Mouse (Mus musculus): Measurements from ENCODE around the gene Prkab2. TPM values are rescaled to one million over a fixed set of nuclear protein-coding genes. Genes with fewer than 3 reads are reported as not detected.

Gene Prkab2
- polyA plus RNA-seq, 1 experiment from 2014 or later, result 5.1 TPM

DNA sequence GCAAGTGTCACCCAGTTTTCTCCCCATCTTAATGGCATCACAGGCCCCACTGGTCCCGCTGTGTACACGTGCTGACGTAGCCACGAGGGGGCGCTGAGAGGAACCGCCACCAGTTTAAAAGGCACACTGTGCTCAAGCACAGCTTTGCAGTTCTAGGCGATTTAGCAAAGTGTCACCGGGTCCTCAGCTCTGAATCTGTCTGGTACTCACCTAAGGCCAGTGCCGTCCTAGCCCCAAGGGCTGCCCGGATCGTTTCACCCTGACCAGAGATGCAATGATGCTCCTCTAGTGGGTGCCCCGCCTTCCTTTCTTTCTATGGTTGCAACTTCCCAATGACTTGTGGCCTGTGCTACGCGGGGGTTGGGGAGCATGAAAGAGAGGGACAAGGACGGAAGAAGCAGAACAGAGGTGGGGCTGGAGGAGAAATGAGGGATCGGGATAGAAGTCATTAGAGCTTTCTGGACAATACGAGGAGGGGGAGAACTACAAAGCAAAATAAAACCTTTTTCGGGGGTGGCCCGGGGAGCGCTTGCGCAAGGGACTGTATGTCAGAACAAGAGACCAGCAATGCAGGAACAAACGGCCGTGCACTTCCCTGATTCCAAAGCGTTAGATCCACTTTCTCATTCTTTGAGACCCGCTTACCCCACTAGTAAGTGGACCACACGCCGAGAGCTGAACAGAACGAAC lies 22.8 kb downstream of the Prkab2 start:
- ATAC-seq (ENCODE audit: borderline replicate concordance, extremely low read depth, low FRiP score, low TSS enrichment), result peak; percentile 64
- Histone ChIP-seq H3K27ac (no peak overlapping the region), H3K4me2 (peak overlapping the region; percentile 88), H3K27me3 (no peaks in the 10 kb centered on the region), H3K36me3 (no peaks in the 10 kb centered on the region), H3K4me1 (peaks cover 32% of the 10 kb centered on the region), H3K4me3 (peak overlapping the region; percentile 41), H3K9me3 (no peaks in the 10 kb centered on the region), H3K9ac (peak overlapping the region; percentile 44; the same call in 1 of the 2 replicates)
- WGBS, result 4% methylated on average over 28 of the region's 28 CpGs

DNA sequence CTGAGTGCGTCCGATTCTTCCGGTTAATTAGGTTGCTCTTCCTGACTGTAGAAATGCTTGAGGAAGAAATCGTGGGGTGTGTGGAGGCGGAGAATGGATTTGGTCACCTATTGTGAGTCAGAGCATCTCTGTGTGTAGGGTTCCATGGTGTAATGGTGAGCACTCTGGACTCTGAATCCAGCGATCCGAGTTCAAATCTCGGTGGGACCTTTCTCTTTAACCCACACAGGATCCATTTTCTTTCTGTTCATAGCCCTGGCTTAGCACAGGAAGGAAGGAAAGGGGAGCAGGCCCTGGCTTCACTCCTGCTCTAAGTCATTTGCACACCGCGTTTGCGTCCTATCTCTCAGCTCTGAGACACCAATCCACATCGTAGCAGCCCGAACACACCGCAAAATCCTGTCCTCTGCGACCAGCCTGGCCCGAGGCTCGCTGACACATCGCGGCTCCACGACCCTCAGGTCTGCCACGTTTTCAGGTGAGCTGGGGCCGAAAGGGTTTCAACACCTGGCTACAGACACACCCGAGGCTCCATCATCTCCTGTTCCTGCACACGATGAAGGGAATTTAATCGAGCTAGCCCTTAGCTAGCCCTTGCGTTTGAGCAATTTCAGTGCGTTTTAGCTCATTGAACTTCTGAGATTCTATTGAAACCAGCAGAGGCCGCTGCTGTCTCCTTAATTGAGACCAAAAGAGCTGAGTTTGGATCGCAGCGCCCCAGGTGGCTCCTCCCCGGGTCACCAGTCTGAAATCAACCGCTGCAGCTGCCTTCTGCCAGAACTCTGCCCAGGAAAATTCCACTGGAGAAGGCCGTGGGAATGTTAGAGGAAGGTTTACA lies 23.5 kb downstream of the Prkab2 start:
- ATAC-seq (ENCODE audit: borderline replicate concordance, extremely low read depth, low FRiP score, low TSS enrichment), result no peak
- Histone ChIP-seq H3K4me1 (peaks cover 32% of the 10 kb centered on the region), H3K9me3 (no peaks in the 10 kb centered on the region), H3K27ac (no peak overlapping the region), H3K4me2 (peak overlapping the region; percentile 88), H3K36me3 (no peaks in the 10 kb centered on the region), H3K9ac (peak overlapping the region; percentile 44), H3K27me3 (no peaks in the 10 kb centered on the region), H3K4me3 (peak overlapping the region; percentile 41)
- WGBS, result 2% methylated on average over 33 of the region's 33 CpGs

DNA sequence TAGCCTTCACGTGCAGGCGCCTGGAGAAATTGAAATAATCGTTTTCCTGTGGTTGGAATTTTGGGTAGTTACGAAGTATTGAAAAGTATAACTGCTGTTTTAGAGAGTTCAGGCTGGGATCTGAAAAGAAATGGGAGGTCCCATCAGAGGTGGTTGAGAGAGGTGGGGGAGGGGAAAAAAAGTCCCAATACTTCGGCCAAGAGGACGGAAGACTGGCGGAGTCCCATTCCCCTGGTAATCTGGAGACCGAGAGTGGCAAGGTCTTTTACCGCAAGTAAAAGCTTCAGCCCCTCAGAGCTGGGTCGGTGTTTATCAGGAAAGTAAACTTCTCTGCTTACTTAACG lies 24.1 kb downstream of the Prkab2 start:
- Histone ChIP-seq H3K27ac (no peak overlapping the region), H3K27me3 (no peaks in the 10 kb centered on the region), H3K9me3 (no peaks in the 10 kb centered on the region), H3K9ac (no peak overlapping the region), H3K4me2 (peak overlapping the region; percentile 88), H3K4me1 (peaks cover 32% of the 10 kb centered on the region), H3K36me3 (no peaks in the 10 kb centered on the region), H3K4me3 (peak overlapping the region; percentile 41)
- WGBS, result 3% methylated on average over 11 of the region's 11 CpGs
- ATAC-seq (ENCODE audit: borderline replicate concordance, extremely low read depth, low FRiP score, low TSS enrichment), result no peak

DNA sequence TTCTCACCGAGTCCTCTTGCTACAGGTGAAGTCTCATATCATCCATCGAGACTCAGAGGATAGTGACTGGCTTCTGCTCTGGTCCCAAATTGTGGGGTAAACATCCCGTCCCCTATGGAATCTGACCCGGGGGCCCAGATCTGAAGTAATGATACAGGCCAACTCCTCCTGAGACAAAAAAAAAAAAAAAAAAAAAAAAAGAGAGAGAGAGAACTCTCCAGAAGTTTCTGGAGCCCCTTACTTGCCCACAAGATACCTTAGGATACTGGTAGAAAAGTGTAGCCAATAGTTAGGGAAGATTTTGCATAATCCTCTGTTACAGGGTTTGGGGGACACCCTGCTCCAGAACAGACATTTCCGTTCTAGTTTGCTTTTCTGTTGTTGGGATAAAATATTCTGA lies 24.6 kb downstream of the Prkab2 start:
- no peak for ATAC-seq (ENCODE audit: borderline replicate concordance, extremely low read depth, low FRiP score, low TSS enrichment)
- Histone ChIP-seq H3K4me3 (peak overlapping the region; percentile 41; the same call in 1 of the 2 replicates), H3K9me3 (no peaks in the 10 kb centered on the region), H3K4me2 (peak overlapping the region; percentile 88), H3K27ac (no peak overlapping the region), H3K36me3 (no peaks in the 10 kb centered on the region), H3K4me1 (peaks cover 32% of the 10 kb centered on the region), H3K27me3 (no peaks in the 10 kb centered on the region), H3K9ac (no peak overlapping the region)
- 24% methylated on average over 5 of the region's 5 CpGs for WGBS

DNA sequence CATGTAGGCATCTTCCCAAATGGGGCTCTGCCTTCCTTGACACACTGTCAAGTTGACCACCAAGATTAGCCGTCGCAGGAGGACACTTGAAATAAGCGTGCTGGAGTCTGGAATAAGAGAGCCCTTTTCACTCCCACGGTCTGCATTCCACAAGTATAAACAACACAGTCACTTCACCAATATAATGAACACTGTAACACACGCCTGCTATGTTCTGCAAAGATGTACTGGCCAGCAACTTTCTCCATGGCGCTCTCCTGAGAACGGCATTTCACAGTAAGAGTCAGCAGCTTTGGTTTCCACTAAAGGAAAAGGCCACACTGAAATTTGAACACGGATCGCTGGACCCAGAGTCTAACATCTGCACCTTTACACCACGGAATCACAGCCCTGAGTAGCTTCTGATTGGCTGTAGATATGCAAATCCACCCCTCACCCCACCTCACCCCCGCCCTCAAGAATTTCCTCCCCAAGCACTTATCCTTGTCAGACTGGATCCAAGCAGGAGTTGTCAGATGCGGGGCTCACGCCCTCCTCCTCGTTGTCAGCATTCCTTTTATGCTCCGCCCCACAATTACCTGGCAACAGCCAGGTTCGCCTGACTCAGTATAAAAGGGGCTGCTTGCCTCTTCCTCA lies 25.7 kb downstream of the Prkab2 start:
- peak; percentile 76 for ATAC-seq (ENCODE audit: borderline replicate concordance, extremely low read depth, low FRiP score, low TSS enrichment)
- peak overlapping the region; percentile 36 for H3K4me2 ChIP-seq
- H3K4me1 ChIP-seq, result peaks cover 32% of the 10 kb centered on the region
- no peak overlapping the region for H3K4me3 ChIP-seq
- H3K9me3 ChIP-seq, result no peaks in the 10 kb centered on the region
- no peaks in the 10 kb centered on the region for H3K27me3 ChIP-seq
- no peak overlapping the region for H3K9ac ChIP-seq
- H3K36me3 ChIP-seq, result no peaks in the 10 kb centered on the region
- WGBS, result 8% methylated on average over 16 of the region's 16 CpGs
- H3K27ac ChIP-seq, result peak overlapping the region; percentile 54

DNA sequence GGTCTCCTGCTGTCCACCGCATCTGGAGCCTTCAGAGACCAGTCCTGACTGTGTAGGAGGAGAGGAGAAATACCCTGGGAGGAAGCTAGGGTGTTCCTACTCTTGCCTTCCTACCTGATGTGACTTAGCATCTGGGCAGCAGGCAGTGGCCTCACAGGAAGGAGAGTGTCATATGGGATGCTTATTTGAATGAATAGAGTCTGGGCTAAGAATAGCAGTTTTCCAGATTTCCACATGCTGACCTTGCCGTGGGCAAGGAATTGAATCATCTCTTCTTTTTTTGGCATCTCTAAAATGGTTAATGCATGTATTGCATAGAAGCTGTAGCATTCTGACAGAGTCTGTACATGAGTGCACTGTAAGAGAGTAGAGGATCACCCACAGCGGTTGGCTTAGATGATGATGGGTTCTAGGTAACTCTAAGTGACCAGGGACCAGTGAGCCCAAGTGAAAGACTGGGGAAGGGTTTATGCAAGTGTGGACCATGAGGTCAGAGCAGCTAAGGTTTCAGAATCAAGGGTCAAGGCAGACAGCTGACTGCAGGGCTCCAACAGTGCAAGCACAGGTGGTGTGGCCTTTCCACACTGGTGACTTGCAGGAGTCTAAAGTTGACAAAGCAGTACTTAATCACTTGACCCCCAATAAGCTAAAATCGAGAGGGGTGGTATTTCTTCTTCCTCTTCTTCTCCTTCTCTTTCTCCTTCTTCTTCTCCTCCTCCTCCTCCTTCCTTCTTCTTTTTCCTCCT lies 28.6 kb downstream of the Prkab2 start:
- H3K4me1 ChIP-seq, result peaks cover 30% of the 10 kb centered on the region
- no peak for ATAC-seq (ENCODE audit: borderline replicate concordance, extremely low read depth, low FRiP score, low TSS enrichment)
- no peak overlapping the region for H3K4me2 ChIP-seq
- WGBS, result 79% methylated on average over 4 of the region's 4 CpGs
- H3K9ac ChIP-seq, result no peak overlapping the region
- no peaks in the 10 kb centered on the region for H3K36me3 ChIP-seq
- no peak overlapping the region for H3K27ac ChIP-seq
- H3K9me3 ChIP-seq, result no peaks in the 10 kb centered on the region
- no peak overlapping the region for H3K4me3 ChIP-seq
- H3K27me3 ChIP-seq, result no peaks in the 10 kb centered on the region

DNA sequence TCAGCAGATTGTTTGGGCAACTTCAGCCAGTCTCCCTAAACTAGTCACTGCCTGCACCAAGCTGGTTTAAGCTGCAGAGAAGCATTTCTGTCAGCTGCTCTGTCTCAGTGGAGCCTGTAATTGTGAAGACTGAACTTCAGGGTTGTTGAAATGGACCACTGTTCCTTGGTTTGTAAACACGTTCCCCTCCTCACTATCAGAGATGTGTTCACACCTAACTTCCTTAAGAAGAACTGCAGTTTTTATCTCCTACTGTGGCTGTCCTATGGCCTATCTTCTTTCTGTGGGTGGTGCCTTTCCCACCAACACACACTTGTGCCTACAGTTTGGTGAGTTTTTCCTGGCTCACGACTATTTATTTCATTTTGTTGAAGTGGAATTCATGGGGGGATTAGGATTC lies 31.3 kb downstream of the Prkab2 start:
- no peak for ATAC-seq (ENCODE audit: borderline replicate concordance, extremely low read depth, low FRiP score, low TSS enrichment)
- Histone ChIP-seq H3K9ac (no peak overlapping the region), H3K27ac (no peak overlapping the region), H3K36me3 (no peaks in the 10 kb centered on the region), H3K4me2 (no peak overlapping the region), H3K27me3 (no peaks in the 10 kb centered on the region), H3K4me3 (no peak overlapping the region), H3K4me1 (peaks cover 22% of the 10 kb centered on the region), H3K9me3 (no peaks in the 10 kb centered on the region)
- WGBS, result 55% methylated on average over 2 of the region's 2 CpGs

DNA sequence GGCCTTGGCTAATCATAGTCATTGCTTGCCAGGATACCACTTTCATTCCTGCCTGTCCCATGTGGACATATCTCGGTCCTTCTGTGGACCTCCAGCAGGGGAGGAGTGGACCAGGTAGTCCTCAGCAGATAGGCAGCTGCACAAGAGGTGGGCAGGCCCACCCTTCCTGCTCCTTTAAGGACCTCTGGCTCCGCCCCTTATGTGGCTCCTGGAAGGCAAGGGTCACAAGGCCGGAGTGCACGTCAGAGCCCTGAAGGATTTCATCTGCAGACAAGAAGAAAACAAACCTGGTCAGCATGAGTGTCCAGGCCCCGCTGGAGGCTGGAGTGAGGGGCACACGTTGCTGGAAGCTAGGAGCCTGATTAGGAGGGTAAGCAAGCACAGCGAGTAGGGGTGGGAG lies 32.6 kb downstream of the Prkab2 start:
- H3K27ac ChIP-seq, result no peak overlapping the region
- WGBS, result 38% methylated on average over 7 of the region's 7 CpGs
- peak; percentile 34; the same call in 1 of the 2 replicates for ATAC-seq (ENCODE audit: borderline replicate concordance, extremely low read depth, low FRiP score, low TSS enrichment)
- H3K9ac ChIP-seq, result no peak overlapping the region
- no peak overlapping the region for H3K4me2 ChIP-seq
- no peaks in the 10 kb centered on the region for H3K9me3 ChIP-seq
- no peaks in the 10 kb centered on the region for H3K36me3 ChIP-seq
- H3K27me3 ChIP-seq, result no peaks in the 10 kb centered on the region
- H3K4me3 ChIP-seq, result no peak overlapping the region
- peaks cover 21% of the 10 kb centered on the region for H3K4me1 ChIP-seq

DNA sequence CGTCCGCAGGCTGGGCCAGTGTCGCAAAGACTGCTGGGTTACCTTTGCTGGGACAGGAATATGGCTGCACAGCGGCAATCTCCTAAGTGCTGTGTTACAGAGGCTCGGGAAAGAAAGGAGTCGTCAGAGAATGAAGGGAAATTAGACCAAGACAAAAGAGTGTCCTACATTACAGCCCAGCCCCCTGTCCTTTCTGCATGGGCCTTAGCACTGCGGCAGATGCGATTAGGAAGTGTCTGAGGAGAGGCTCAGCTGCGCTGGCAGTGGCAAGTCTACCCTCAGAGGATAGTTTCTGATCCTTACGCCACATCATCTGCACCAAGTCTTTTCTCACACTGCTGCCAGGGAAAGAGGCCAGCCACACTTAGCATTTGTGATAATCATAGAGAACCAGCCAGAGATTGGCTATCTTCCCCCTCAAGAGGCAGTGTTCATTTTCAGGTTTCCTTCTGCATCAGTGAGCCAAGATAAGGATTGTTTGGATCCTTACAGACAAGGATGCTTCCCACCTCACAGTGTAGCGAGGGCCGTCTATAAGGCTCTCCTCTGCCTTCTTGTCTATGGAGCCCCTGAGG lies 33.5 kb downstream of the Prkab2 start:
- H3K27ac ChIP-seq, result no peak overlapping the region
- H3K4me3 ChIP-seq, result no peak overlapping the region
- H3K9me3 ChIP-seq, result no peaks in the 10 kb centered on the region
- no peaks in the 10 kb centered on the region for H3K36me3 ChIP-seq
- no peak overlapping the region for H3K4me2 ChIP-seq
- 57% methylated on average over 12 of the region's 12 CpGs for WGBS
- H3K9ac ChIP-seq, result no peak overlapping the region
- H3K27me3 ChIP-seq, result no peaks in the 10 kb centered on the region
- peaks cover 21% of the 10 kb centered on the region for H3K4me1 ChIP-seq
- ATAC-seq (ENCODE audit: borderline replicate concordance, extremely low read depth, low FRiP score, low TSS enrichment), result no peak

DNA sequence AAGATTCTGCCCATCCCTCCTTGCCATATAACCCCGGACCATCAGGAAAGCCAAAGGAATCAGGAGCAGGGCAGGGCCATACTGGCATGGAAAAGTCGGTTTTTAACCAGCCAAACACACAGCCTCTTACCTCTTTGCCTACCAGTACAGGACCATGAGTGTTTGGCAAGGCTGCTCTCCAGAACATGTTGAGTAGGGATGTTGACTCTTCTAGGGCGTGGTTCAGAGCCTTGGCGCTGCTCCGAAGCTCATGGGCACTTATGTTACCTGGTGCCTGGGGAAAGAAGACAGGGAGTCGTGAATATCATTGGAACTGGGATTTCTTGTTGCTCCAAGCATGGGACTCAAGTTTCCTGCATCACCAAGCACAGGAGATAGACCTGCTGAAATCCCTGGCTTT lies 35.8 kb downstream of the Prkab2 start:
- peak; percentile 71; the same call in 1 of the 2 replicates for ATAC-seq (ENCODE audit: borderline replicate concordance, extremely low read depth, low FRiP score, low TSS enrichment)
- Histone ChIP-seq H3K27me3 (no peaks in the 10 kb centered on the region), H3K9me3 (no peaks in the 10 kb centered on the region), H3K36me3 (no peaks in the 10 kb centered on the region), H3K27ac (no peak overlapping the region), H3K4me3 (no peak overlapping the region), H3K4me2 (no peak overlapping the region), H3K4me1 (peaks cover 21% of the 10 kb centered on the region), H3K9ac (no peak overlapping the region)
- 50% methylated on average over 6 of the region's 6 CpGs for WGBS

DNA sequence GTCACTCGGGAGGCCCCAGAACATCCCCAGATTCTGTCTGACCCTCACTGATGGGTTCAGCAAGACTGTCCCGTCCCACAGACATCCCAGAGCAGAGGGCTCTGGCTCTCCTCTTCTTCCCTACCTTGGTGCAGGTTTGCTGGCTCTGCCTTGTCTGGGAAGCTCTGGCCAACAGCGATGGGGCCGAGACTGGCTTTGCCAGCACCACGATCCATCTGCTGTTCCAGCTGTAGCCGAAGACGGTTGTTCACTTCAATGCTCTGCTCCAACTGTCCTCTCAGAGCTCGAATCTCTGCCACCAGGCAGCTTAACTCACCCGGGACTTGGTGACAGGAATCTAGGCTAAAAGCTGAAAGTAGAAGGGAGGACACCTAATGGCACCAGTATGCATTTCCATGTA lies 38.9 kb downstream of the Prkab2 start:
- Histone ChIP-seq H3K36me3 (no peaks in the 10 kb centered on the region), H3K27me3 (no peaks in the 10 kb centered on the region), H3K27ac (no peak overlapping the region), H3K4me2 (no peak overlapping the region), H3K9me3 (no peaks in the 10 kb centered on the region), H3K4me3 (no peak overlapping the region), H3K9ac (no peak overlapping the region), H3K4me1 (peaks cover 14% of the 10 kb centered on the region)
- 80% methylated on average over 9 of the region's 9 CpGs for WGBS
- ATAC-seq (ENCODE audit: borderline replicate concordance, extremely low read depth, low FRiP score, low TSS enrichment), result no peak
